Mouse (Mus musculus) testis, adult 2 months (tissue): ENCODE results near the gene Ppp1r12a. TPM values are rescaled to one million over a fixed set of nuclear protein-coding genes. Genes with fewer than 3 reads are reported as not detected.

Source experiments
- H3K27ac ChIP-seq: fragments of 200-500 bp; 2 replicates; pipeline ENCODE4 v1.5.1; 2012; ENCODE audit warnings: low read depth, low read length; ENCODE audit not compliant: control insufficient read depth, insufficient read depth
- H3K27me3 ChIP-seq: fragments of 200-500 bp; 2 replicates; pipeline ENCODE4 v1.6.1; 2012; ENCODE audit warnings: mild to moderate bottlenecking, low read length, moderate library complexity; ENCODE audit not compliant: control insufficient read depth, insufficient read depth
- H3K36me3 ChIP-seq: fragments of 200-500 bp; 2 replicates; pipeline ENCODE4 v1.6.1; 2012; ENCODE audit warnings: mild to moderate bottlenecking, low read length; ENCODE audit not compliant: control insufficient read depth, insufficient read depth
- H3K4me1 ChIP-seq: fragments of 200-500 bp; 2 replicates; pipeline ENCODE4 v1.6.1; 2012; ENCODE audit warnings: low read length; ENCODE audit not compliant: control insufficient read depth, insufficient read depth
- H3K4me3 ChIP-seq: fragments of 200-500 bp; 2 replicates; pipeline ENCODE4 v1.5.1; 2012; ENCODE audit warnings: low read depth, mild to moderate bottlenecking, low read length, moderate library complexity, mixed read lengths; ENCODE audit not compliant: control insufficient read depth
- CTCF ChIP-seq: fragments of 200-500 bp; IDR thresholded peaks from 2 replicates; pipeline ENCODE4 v1.5.1; 2012; ENCODE audit warnings: low read depth, mild to moderate bottlenecking, inconsistent platforms, low read length, moderate library complexity; ENCODE audit not compliant: control insufficient read depth, insufficient read depth, insufficient replicate concordance
- POLR2A ChIP-seq: fragments of 200-500 bp; IDR thresholded peaks from 2 replicates; pipeline ENCODE4 v1.6.1; 2012; ENCODE audit warnings: low read depth, mild to moderate bottlenecking, inconsistent platforms, low read length, moderate library complexity; ENCODE audit not compliant: control insufficient read depth
- polyA plus RNA-seq: library from polyadenylated mRNA; depleted of rRNA; stranded (reverse); fragments of >200 nt; gene quantifications from 2 replicates; pipeline ENCODE4 v1.2.3, GENCODE M21; 2012; rRNA removed

The Ppp1r12a gene
- polyA plus RNA-seq, result 13.7 and 15.2 TPM in 2 replicates

DNA sequence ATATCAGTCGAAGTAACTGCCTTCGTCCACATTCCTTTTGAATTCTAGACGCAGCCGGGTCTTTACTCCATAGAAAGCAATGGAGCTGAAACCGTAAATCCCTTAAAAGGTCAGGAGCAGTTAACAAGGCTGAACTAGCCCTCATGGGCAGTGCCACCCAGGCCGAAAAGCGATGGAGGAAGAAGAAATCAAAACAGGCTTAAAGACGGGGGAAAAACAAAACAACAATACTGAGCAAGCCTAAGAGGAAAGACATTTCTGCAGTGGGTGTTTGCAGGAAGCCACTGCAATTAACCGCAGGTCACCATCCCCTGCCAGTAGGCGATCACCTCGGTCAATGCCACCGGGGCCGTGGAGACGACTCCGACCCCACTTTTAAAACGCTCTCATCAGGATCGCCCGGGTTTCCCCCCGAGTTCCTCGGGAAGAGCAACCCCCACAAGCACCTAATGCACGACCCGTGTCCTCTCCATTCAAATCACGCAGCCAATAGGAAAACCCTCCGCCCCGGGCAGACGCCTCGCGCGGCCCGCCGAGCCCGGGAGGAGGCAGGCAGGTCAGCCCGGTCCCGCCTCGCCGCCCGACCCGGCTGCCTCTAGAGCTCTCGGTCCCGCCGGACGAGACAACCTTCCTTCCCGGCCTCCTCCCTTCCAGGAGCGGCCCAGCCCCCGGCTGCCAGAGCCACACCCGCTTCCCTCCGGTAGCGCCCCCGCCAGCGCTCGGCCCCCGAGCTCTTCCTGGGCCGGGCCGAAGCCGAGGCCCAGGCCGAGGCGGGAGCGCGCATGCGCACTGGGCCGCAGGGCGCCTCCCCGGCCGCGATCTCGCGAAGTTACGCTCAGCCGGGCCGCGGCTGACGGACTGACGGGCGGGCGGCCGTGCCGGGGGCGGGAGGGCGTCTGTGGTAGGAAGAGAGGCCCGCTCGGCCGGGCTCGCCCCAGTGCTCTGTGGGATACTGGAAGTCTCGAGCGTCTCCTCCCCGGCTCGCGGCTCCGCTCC, at the start of gene Ppp1r12a:
Gene Ppp1r12a (plus strand): TSS at position 933 of the 996 bp plus-strand sequence.
- H3K27me3 ChIP-seq, result no peaks in the 10 kb centered on the region
- H3K4me3 ChIP-seq, result peak within 1 kb of the TSS; percentile 100
- H3K27ac ChIP-seq, result peak within 1 kb of the TSS; percentile 99
- H3K36me3 ChIP-seq, result no peaks in the 10 kb centered on the region
- TF ChIP-seq CTCF, result no peak
- peak; percentile 82 for TF ChIP-seq POLR2A
- H3K4me1 ChIP-seq, result peaks cover 7% of the 10 kb centered on the region

DNA sequence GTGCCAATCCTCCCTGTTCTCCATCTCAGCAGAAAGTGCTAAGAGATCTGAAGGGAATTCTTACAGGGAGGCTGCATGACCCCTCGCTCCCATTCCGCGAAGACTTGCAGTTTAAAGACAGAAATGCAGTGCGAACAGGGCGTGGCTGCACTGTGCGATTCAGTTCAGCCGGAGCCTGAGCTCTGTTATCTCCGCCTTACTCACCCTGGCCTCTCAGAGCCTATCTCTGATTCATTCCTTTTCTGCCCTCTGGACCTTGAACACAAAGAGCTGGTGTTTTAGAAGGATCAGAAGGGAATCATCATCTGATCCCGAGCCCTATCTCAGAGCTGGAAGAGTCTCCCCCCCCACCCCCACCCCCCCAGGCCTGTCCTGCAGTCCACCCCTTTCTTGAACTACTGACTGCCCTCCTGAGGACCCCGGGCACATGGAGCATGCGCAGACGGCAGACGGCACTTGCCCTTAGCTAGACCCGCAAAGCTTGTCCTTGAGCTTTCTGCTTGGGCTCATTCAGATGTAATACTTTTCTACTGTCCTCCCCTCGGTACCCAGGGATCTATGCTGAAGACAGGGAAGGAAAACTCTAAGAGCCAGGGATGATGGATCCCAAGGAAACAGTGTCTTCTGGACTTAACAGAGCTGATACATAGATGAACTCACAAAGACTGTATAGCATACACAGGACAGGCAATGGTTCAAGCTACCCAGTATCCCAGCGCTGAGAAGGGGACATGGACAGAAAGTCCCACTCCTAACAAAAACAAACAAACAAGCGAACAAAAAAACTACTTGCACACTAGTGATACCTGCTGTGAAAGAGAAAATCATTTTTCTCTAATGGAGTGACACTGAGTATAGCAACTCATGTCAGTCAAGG, 48.4 kb upstream of the Ppp1r12a start:
- Histone ChIP-seq H3K27me3 (no peaks in the 10 kb centered on the region), H3K36me3 (no peaks in the 10 kb centered on the region), H3K27ac (no peak overlapping the region), H3K4me1 (peaks cover 2% of the 10 kb centered on the region), H3K4me3 (peak overlapping the region; percentile 51)
- TF ChIP-seq CTCF, result no peak
- TF ChIP-seq POLR2A, result no peak

DNA sequence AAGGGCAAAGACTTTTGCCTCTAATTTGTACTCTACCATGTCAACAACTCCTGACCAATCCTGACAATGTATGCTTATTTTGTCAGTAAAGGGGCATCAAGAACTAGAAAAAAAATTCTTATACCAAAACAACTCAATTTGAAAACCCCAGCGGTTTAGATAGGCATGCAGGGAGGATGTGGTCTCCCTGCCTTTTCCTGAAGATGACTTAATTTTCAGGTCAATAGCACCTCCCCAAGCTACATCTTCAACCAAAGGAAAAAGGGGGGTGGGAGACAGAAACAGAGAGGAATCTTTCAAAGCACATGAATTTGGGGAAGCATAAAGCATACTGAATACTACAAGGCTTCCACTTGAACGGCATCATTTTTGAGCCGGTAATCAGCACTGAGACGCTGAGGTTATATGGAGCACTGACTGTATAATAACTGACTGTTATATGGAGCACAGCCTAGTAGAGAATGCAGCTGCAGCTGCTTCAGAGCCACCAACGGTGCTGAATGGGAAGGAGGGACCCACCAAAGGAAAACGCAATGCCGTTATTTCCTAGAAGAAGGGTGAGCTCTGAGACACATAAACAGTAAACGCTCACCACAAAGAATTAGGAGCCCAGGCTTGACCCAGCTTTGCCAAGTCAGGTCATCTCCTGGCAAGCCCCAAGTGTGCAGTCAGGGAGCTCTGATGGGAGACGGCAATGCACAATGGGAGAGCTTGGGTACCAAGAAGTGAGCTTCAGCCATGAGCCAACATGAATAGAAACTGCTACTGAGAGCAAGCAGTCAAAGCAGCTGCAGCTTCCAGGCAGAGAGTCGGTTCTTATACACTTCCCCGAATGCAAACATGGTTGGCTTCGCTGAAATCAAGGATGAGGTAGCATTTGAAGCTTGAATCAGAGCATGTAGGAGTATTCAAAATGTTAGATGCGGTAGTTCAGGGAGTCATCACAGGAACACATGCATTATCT, 43.5 kb upstream of the Ppp1r12a start:
- Histone ChIP-seq H3K36me3 (no peaks in the 10 kb centered on the region), H3K27me3 (no peaks in the 10 kb centered on the region), H3K4me3 (no peak overlapping the region), H3K4me1 (peaks cover 2% of the 10 kb centered on the region), H3K27ac (no peak overlapping the region)
- TF ChIP-seq POLR2A (no peak), CTCF (no peak)

DNA sequence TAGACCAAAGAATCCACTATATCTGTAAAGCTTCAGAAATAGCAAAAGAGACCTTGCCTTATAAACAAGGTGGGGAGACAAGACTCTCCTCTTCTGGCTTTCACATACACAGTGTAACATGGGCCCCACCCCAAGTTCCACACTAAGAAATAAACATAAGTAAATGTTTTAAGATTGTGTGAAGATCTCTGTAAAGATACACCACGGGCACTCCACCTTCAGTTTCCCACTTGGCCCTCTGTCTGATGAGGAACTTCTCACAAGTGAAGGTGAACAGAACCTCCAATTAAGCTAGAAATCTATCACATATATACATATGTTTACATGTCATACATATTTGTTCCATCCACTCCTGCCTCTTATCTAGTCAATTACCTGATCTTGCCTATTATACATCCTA, 42.6 kb upstream of the Ppp1r12a start:
- Histone ChIP-seq H3K27me3 (no peaks in the 10 kb centered on the region), H3K36me3 (no peaks in the 10 kb centered on the region), H3K4me1 (peaks cover 2% of the 10 kb centered on the region), H3K27ac (no peak overlapping the region), H3K4me3 (no peak overlapping the region)
- TF ChIP-seq POLR2A (no peak), CTCF (no peak)

DNA sequence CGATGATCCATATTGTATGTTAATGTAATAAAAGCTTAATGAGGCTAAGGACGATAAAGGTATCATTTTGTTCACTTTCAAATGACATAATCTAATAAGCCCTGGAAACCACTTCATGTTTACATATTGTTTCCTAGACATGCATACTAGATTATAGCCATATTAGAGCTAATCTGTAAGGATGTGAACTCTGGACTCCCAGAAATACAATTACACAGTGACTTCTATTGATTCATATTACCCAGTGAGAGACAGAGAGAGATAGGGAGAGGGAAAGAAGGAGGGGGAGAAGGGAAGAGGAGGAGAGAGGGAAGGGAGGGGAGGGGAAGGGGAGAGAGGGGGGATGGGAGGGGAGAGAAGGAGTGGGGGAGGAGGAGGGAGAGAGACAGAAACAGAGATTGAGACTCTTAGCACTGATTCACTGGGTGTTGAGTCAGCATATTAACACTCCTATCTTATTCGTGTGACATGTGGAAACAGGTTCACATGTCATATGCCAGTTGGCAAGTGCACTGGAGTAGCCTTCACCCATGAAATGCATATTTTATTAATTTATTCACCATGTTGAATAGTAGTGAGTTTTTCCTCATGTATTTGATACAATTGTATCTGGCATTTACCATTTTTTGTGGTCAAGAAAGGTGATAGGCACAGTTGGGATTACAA, 36.9 kb upstream of the Ppp1r12a start:
- Histone ChIP-seq H3K27me3 (no peaks in the 10 kb centered on the region), H3K36me3 (no peaks in the 10 kb centered on the region), H3K4me3 (no peak overlapping the region), H3K27ac (no peak overlapping the region), H3K4me1 (no peaks in the 10 kb centered on the region)
- TF ChIP-seq POLR2A, result no peak
- no peak for TF ChIP-seq CTCF

DNA sequence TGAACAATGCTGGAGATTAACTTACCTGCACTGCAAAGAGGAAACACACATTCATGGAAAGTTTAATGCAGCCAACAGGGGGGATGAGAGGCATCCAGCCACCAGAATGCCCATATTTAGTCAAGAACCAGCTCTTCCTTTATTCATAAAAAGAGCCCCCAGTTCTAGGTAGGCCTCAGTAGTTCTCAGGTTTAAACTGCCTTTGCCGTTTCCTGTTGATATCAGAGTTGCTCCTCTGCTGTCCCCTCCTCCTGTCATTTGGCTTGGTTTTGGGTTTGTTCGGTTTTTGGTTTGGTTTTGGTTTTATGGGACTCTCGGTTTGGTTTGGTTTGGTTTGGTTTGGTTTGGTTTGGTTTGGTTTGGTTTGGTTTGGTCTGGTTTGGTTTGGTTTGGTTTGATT, 32.8 kb upstream of the Ppp1r12a start:
- Histone ChIP-seq H3K4me1 (peaks cover 6% of the 10 kb centered on the region; the same call in 1 of the 2 replicates), H3K4me3 (no peak overlapping the region), H3K27ac (no peak overlapping the region), H3K27me3 (no peaks in the 10 kb centered on the region), H3K36me3 (no peaks in the 10 kb centered on the region)
- no peak for TF ChIP-seq CTCF
- no peak for TF ChIP-seq POLR2A
